Mouse (Mus musculus) heart, postnatal 0 days (tissue): ENCODE measurements around the gene Col4a2.

Experiments
- CTCF ChIP-seq: IDR thresholded peaks from 2 replicates; pipeline ENCODE4 v1.5.1; 2016; ENCODE audit warnings: antibody characterized with exemption, control low read depth, low read depth
- EP300 ChIP-seq: IDR thresholded peaks from 2 replicates; pipeline ENCODE4 v1.6.1; 2016; ENCODE audit warnings: antibody characterized with exemption, low read depth

DNA sequence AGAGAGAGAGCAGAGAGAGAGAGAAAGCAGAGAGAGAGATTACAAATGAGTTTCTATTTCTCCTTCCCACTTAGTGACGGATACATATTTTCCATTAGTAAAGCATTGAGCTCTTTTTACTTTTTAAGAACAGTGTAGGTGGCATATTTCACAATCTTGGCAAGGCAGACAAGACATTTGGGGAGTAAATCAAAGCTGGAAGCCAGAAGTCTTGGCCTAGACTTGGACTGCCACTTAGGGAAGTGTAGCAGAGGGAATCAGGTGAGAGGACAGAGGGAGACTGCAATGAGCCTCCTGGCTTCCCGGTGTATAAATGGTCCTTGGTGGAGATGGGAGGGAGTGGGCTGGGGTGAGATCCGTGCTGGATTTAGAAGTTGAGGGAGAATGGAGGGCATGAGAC, 70.3 kb downstream of the Col4a2 start:
- TF ChIP-seq CTCF (no peak), EP300 (no peak)
